Mouse (Mus musculus) left cerebral cortex, adult 8-10 months (tissue): ENCODE results near the gene Rbm41. TPM values are rescaled to one million over a fixed set of nuclear protein-coding genes. Genes with fewer than 3 reads are reported as not detected.
A peak's percentile ranks its signal among the peaks of the same experiment; 100 is the strongest.

Experiments
- DNase-seq, 2 experiments: peaks; one replicate each; pipeline ENCODE4 v3.0.0; 2022; ENCODE audit warnings: low spot score in 2 of 2
- total RNA-seq, 4 experiments: library from RNA; stranded (reverse); gene quantifications; 2 replicates each; pipeline ENCODE4 v1.2.4; 2022

The Rbm41 gene
- 10 to 100 TPM in 1 of 4 experiments, 1 to 10 TPM in 3; 7.1 to 14.5 (median 8.9) TPM for total RNA-seq

GRCm38 (mm10) chrX:139997740-139998690 lies at the start of gene Rbm41:
TSS of gene Rbm41 (minus strand) at chrX:139998595.
- DNase-seq = peak; percentile 4 to 19

- DNase-seq = no peak
These were observed 283 bp upstream of the Rbm41 start for GRCm38 (mm10) chrX:139998691-139999065.

DNA sequence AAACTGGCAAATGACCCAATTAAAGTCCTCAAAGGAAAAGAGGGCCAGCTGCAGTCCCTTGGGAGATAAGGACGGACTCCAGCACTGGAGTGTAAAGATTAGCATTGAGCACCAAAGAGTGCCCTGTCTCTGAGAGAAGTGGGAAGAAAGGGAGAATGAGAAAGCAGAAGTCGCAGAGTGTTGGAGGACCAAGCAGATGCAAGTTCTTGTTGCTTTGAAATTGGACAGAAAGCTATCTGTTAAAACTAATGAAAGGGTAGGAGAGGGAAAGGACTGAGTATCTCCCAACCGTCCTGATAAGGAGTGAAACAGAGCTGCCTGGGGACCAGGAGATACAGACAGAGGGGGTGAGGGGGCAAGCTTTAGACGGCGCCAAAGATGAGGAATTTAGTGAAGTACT lies 16.3 kb downstream of the Rbm41 start:
- no peak for DNase-seq

DNA sequence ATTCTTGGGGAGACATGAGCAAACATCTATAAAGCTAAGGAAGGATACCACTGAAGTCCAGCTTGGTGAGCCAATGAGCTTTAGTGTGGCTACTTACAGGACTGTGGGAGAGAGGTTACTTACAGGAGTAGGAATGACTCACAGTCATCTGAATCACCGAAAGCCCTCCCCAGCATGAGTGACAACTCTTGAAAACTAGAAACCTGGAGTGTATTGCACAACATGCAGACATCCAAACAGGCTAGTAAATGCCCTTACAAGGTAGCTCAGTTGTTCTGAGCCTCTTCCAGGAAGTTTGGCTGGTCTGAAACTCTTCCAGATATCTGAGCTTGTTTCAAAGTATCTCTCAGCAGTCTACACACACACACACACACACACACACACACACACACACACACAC lies 64.9 kb downstream of the Rbm41 start:
- DNase-seq = no peak

DNA sequence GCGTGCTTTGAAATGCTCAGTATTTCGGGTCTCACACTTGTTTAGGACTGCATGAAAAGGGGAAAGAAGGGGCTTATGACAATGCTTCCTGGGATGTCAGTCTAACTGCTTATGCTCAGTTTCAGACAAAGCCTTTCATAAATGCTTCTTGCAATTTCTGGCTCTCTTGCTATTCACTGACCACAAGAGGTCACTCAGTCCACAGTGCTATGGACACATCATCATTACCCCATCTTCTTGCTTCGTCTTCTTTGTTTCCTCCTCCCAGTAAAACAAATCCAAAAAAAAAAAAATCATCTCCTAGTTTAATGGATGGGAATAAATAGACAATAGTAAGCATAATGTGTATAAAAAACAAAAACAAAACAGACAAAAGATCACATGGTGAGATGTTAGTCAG lies 65.9 kb downstream of the Rbm41 start:
- no peak for DNase-seq

GRCm38 (mm10) chrX:139920572-139920971 lies 77.8 kb downstream of the Rbm41 start:
- no peak for DNase-seq

GRCm38 (mm10) chrX:139891387-139891786 lies 107.0 kb downstream of the Rbm41 start:
- DNase-seq = no peak

GRCm38 (mm10) chrX:139883221-139883620 lies 115.2 kb downstream of the Rbm41 start:
- DNase-seq = no peak

GRCm38 (mm10) chrX:139877936-139878335 lies 120.5 kb downstream of the Rbm41 start:
- no peak for DNase-seq

DNA sequence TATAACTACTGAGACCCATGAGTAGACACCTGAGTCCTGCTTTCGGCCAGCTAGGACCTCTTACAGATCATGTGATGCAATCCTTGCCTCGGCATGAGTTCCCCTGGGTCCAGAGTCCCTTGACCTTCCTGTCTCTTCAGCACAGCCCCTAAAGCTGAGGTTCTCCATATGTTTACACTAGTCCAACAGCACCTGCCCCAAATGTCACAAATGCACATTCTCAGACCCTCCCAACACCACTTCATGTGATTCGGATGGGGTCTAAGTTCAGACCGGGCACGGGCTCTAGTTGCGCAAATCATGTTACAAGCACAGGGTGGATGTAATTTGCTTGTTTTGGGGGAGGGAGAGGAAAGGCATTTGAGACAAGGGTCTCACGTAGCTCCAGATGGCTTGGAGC lies 121.3 kb downstream of the Rbm41 start:
- DNase-seq = no peak

- DNase-seq = peak; percentile 7 to 25
These were observed 127.2 kb downstream of the Rbm41 start, which contains the start of gene Morc4 for GRCm38 (mm10) chrX:139870938-139871791. TSS of gene Morc4 (minus strand) at chrX:139871677.

- DNase-seq = no peak
These were observed 128.1 kb downstream of the Rbm41 start for GRCm38 (mm10) chrX:139870300-139870711.

GRCm38 (mm10) chrX:139859402-139859801 lies 139.0 kb downstream of the Rbm41 start:
- no peak for DNase-seq

DNA sequence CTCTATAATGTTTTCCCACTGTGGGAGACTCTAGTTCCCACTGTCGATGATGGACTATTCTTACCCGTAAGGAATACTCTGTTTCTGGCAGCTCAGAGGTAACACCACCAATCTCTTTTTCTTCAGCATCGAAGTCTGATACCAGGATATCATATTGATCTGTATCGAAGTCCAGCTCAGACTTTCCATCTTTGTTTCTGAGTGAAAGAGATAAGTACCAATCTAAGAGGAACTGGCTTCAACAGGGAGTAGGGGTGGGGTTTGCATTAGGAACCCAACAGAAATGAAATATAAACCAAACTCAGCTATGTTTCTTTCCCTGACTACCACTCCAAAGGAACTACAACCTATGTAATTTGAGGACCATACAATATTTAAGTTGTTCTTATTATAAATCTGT lies 143.6 kb downstream of the Rbm41 start:
- no peak for DNase-seq

DNA sequence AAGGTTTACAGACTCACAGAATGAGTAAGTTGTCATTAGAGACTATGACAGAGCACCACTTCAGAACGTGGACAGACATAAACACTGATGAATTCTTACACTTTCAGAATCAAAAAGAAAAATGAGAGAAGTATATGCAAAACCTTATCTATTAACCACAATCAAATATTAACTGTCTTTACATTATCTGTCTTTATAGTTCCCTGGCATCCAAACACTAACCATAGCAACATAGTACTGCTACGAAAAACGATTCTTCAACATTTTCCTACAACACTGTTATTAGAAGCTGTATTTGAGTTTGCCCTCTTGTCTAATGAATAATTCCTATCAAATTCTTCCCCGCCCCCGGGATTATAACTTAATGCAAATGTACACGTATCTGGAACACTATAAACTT lies 157.3 kb downstream of the Rbm41 start:
- no peak for DNase-seq

Other genes with a start within 250 kb of the Rbm41 start
- not detected for gene Ripply1, start 216.2 kb downstream of the Rbm41 start, total RNA-seq
- gene Cldn2, start 197.8 kb downstream of the Rbm41 start, total RNA-seq = 1 to 10 TPM in 1 of 4 experiments, under 1 TPM in 3; 0.20 to 2.2 (median 0.34) TPM
- gene Morc4, start 126.9 kb downstream of the Rbm41 start, total RNA-seq = 1 to 10 TPM; 3.0 to 6.5 (median 4.2) TPM
- gene Nup62cl, start 64.1 kb upstream of the Rbm41 start, total RNA-seq = 1 to 10 TPM in 1 of 4 experiments, under 1 TPM in 1, not detected in 2; 0.82 to 1.3 TPM
- not detected for gene Pih1h3b, start 64.3 kb upstream of the Rbm41 start, total RNA-seq